Mouse (Mus musculus): Measurements from ENCODE around the gene Cfap157. TPM values are rescaled to one million over a fixed set of nuclear protein-coding genes. Genes with fewer than 3 reads are reported as not detected.

Gene Cfap157
- polyA plus RNA-seq, 1 experiment from 2014 or later, result 0.90 TPM

- Histone ChIP-seq H3K27me3 (ENCODE audit: low read depth, poor library complexity, severe bottlenecking) (peaks cover 32% of the 10 kb centered on the region), H3K4me1 (peaks cover 32% of the 10 kb centered on the region), H3K9me3 (replicated peaks) (no peaks in the 10 kb centered on the region), H3K36me3 (no peaks in the 10 kb centered on the region), H3K4me3 (peak overlapping the region; percentile 60), H3K27ac (replicated peaks) (no peak overlapping the region; the same call in 1 of the 2 replicates)
- no peak for DNase-seq (ENCODE audit: low spot score)
- 23% methylated on average over 22 of the region's 22 CpGs for WGBS
These were observed 8.0 kb downstream of the Cfap157 start for GRCm38 (mm10) chr2:32776192-32776591.

DNA sequence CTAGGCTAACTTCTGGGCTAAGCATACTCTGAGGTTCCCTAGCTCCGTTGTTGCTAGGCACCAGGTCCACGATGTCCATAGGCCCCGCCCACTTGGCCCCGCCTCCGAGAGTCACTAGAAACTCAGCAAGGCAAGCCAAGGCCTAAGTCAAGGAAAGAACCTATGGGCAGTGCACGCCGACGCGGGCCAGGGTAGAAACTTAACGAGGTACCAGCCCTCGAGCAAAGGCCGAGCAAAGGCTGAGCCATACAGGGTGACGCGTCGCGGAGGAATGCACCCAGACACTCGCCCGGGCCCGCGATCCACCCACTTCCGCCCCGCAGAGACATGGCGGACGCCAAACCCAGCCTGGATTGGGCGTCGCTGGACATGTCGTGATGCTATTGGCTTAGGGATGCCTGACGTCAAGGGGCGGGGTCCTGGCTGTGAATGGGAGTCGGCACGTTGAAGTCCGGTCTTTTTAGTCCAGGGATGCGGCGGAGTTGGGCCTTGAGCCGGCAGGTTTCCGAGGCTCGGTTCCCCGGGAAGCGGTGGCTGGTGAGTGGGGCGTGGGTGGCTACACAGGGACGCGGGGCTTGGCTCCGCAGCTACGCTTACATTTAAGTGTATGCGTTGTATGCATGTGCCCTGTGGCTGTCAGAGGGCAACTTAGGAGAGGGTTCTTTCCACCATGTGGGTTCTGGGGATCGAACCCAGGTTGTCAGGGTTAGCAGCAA lies 8.7 kb downstream of the Cfap157 start, which contains the start of the genes Ttc16 and Ptrh1:
TSS of gene Ttc16 (minus strand) at position 275 of the 716 bp plus-strand sequence.
TSS of gene Ptrh1 (plus strand) at position 428 of the 716 bp plus-strand sequence.
- no peaks in the 10 kb centered on the region for H3K36me3 ChIP-seq
- peaks cover 32% of the 10 kb centered on the region for H3K27me3 ChIP-seq (ENCODE audit: low read depth, poor library complexity, severe bottlenecking)
- peak; percentile 98 for DNase-seq (ENCODE audit: low spot score)
- H3K9me3 ChIP-seq (replicated peaks), result no peaks in the 10 kb centered on the region
- H3K27ac ChIP-seq (replicated peaks), result peak within 1 kb of the TSS; percentile 73
- H3K4me1 ChIP-seq, result peaks cover 29% of the 10 kb centered on the region
- WGBS, result under 1% methylated on average over 46 of the region's 46 CpGs
- peak within 1 kb of the TSS; percentile 60 for H3K4me3 ChIP-seq

- H3K4me3 ChIP-seq, result no peak overlapping the region
- DNase-seq (ENCODE audit: low spot score), result no peak
- H3K27me3 ChIP-seq (ENCODE audit: low read depth, poor library complexity, severe bottlenecking), result peaks cover 32% of the 10 kb centered on the region
- 91% methylated on average over 8 of the region's 8 CpGs for whole genome bisulfite sequencing
- no peak overlapping the region for H3K27ac ChIP-seq (replicated peaks)
- peaks cover 54% of the 10 kb centered on the region for H3K4me1 ChIP-seq
- no peaks in the 10 kb centered on the region for H3K9me3 ChIP-seq (replicated peaks)
- no peaks in the 10 kb centered on the region for H3K36me3 ChIP-seq
These were observed 11.5 kb downstream of the Cfap157 start for GRCm38 (mm10) chr2:32772626-32773279.

- 31% methylated on average over 12 of the region's 12 CpGs for WGBS
- H3K9me3 ChIP-seq (replicated peaks), result no peaks in the 10 kb centered on the region
- DNase-seq (ENCODE audit: low spot score), result peak; percentile 30
- peaks cover 31% of the 10 kb centered on the region for H3K27me3 ChIP-seq (ENCODE audit: low read depth, poor library complexity, severe bottlenecking)
- H3K4me3 ChIP-seq, result no peak overlapping the region
- no peaks in the 10 kb centered on the region for H3K36me3 ChIP-seq
- peaks cover 63% of the 10 kb centered on the region for H3K4me1 ChIP-seq
- H3K27ac ChIP-seq (replicated peaks), result no peak overlapping the region
These were observed 12.3 kb downstream of the Cfap157 start for GRCm38 (mm10) chr2:32771886-32772285.

GRCm38 (mm10) chr2:32769327-32770085 lies 14.7 kb downstream of the Cfap157 start:
- Histone ChIP-seq H3K4me3 (no peak overlapping the region), H3K4me1 (peaks cover 48% of the 10 kb centered on the region), H3K9me3 (replicated peaks) (no peaks in the 10 kb centered on the region), H3K27ac (replicated peaks) (peak overlapping the region; percentile 46; the same call in 1 of the 2 replicates), H3K36me3 (no peaks in the 10 kb centered on the region), H3K27me3 (ENCODE audit: low read depth, poor library complexity, severe bottlenecking) (peaks cover 26% of the 10 kb centered on the region; the same call in 1 of the 2 replicates)
- WGBS, result 54% methylated on average over 5 of the region's 5 CpGs
- peak; percentile 33 for DNase-seq (ENCODE audit: low spot score)

DNA sequence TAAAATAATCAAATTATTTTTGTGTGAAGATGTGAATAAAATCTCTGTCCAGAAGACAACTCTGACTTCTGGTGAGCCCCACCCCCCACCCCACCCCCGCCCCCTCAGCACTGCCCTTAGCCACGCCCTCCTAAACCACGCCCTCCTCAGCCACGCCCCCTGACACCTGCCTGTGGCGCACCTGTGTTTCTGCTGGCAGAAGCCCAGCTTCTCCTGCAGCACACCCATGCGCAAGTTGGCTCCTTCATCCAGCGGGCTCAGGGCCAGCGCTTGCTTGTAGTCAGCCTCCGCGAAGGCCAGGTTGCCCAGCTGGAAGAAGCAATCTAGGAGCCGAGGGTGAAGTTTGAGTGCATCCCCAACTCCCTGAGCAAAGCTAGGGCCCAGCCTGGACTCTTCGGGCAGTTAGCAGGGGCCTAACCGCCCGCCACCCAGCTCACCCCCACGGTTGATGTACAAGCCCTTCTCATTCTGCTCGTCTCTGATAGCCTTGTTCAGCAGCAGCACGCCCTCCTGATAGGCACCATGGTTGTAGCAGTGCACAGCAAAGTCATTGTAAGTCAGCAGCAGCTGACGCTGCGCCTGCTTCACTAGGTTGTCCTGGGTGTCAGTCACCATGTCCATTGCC lies 15.5 kb downstream of the Cfap157 start:
- Histone ChIP-seq H3K4me1 (peaks cover 48% of the 10 kb centered on the region), H3K9me3 (replicated peaks) (no peaks in the 10 kb centered on the region), H3K27ac (replicated peaks) (0 out of 2 replicates have a peak overlapping the region, but pooled peaks have one; percentile 38), H3K36me3 (no peaks in the 10 kb centered on the region), H3K27me3 (ENCODE audit: low read depth, poor library complexity, severe bottlenecking) (peaks cover 23% of the 10 kb centered on the region; the same call in 1 of the 2 replicates), H3K4me3 (no peak overlapping the region)
- WGBS, result 50% methylated on average over 19 of the region's 19 CpGs
- no peak for DNase-seq (ENCODE audit: low spot score)

GRCm38 (mm10) chr2:32767241-32767640 lies 17.0 kb downstream of the Cfap157 start:
- DNase-seq (ENCODE audit: low spot score), result no peak
- 79% methylated on average over 12 of the region's 12 CpGs for WGBS
- Histone ChIP-seq H3K27ac (replicated peaks) (no peak overlapping the region; the same call in 1 of the 2 replicates), H3K9me3 (replicated peaks) (no peaks in the 10 kb centered on the region), H3K27me3 (ENCODE audit: low read depth, poor library complexity, severe bottlenecking) (0 out of 2 replicates have a peak, but pooled peaks cover 18% of the 10 kb centered on the region), H3K36me3 (peaks cover 11% of the 10 kb centered on the region), H3K4me1 (peaks cover 47% of the 10 kb centered on the region), H3K4me3 (no peak overlapping the region)

DNA sequence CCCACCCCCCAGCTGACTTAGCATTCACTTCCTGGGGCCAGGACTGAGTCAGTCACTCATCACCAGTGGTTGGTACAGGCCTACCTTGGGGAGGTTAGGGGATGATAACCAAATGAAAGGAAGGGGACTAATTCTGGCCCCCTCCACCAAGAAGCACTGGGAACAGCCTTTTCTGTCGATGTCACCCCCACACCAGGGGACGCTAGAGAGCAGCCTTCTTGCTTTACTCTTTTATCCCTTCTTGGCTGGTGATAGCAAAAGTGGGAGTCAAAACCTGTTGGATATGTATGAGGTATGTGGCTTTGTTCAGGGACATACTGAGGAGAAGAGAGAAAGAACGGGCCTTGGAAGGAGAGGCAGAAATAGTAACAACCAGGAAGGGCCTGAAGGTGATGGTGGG lies 20.9 kb downstream of the Cfap157 start:
- no peak overlapping the region for H3K4me3 ChIP-seq
- no peak for DNase-seq (ENCODE audit: low spot score)
- 85% methylated on average over 3 of the region's 3 CpGs for WGBS
- no peak overlapping the region for H3K27ac ChIP-seq (replicated peaks)
- H3K4me1 ChIP-seq, result peaks cover 22% of the 10 kb centered on the region
- H3K27me3 ChIP-seq (ENCODE audit: low read depth, poor library complexity, severe bottlenecking), result 0 out of 2 replicates have a peak, but pooled peaks cover 10% of the 10 kb centered on the region
- H3K36me3 ChIP-seq, result peaks cover 39% of the 10 kb centered on the region
- H3K9me3 ChIP-seq (replicated peaks), result no peaks in the 10 kb centered on the region

DNA sequence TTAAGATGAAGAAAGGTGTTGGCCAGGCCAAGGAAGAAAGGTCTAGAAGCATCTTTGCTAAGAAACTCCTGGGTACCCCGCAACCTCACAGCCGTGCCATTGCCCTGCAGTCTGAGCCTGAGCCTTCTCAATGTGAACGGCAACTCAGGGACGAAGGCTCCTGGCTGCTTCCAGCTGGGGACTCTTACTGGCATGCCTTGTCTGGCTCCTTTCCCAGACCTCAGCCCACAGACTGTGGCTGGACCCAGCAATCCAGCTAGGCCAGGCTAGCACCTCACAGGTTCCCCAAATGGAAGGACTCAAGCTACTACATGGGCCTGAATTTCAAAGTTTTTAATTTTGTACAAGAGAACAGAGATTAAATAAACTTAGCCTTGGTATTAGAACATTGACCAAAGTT lies 22.4 kb downstream of the Cfap157 start:
- 0 out of 2 replicates have a peak, but pooled peaks cover 3% of the 10 kb centered on the region for H3K27me3 ChIP-seq (ENCODE audit: low read depth, poor library complexity, severe bottlenecking)
- peaks cover 22% of the 10 kb centered on the region for H3K4me1 ChIP-seq
- no peak overlapping the region for H3K27ac ChIP-seq (replicated peaks)
- DNase-seq (ENCODE audit: low spot score), result no peak
- H3K4me3 ChIP-seq, result no peak overlapping the region
- no peaks in the 10 kb centered on the region for H3K9me3 ChIP-seq (replicated peaks)
- H3K36me3 ChIP-seq, result peaks cover 39% of the 10 kb centered on the region
- WGBS, result 86% methylated on average over 4 of the region's 4 CpGs

DNA sequence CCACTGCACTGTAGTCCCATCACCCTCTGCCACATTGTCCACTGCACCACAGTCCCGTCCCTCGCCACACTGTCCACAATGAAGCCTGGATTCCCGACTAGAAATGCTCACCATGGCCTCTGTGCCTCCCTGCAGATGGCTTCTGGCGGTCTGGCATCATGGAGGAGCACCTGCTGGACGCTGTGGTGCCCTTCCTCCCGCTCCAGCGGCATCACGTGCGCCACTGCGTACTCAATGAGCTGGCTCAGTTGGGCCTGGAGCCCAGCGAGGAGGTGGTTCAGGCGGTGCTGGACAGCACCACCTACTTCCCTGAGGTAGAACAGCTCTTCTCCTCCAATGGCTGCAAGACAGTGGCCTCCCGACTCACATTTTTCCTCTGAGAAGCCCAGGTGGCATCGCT lies 22.9 kb downstream of the Cfap157 start:
- Histone ChIP-seq H3K9me3 (replicated peaks) (no peaks in the 10 kb centered on the region), H3K27ac (replicated peaks) (no peak overlapping the region), H3K4me1 (peaks cover 22% of the 10 kb centered on the region), H3K36me3 (peaks cover 39% of the 10 kb centered on the region), H3K4me3 (no peak overlapping the region), H3K27me3 (ENCODE audit: low read depth, poor library complexity, severe bottlenecking) (no peaks in the 10 kb centered on the region)
- WGBS, result 88% methylated on average over 14 of the region's 14 CpGs
- no peak for DNase-seq (ENCODE audit: low spot score)

- no peak for DNase-seq (ENCODE audit: low spot score)
- H3K27ac ChIP-seq (replicated peaks), result no peak overlapping the region
- H3K27me3 ChIP-seq (ENCODE audit: low read depth, poor library complexity, severe bottlenecking), result peaks cover 19% of the 10 kb centered on the region
- no peaks in the 10 kb centered on the region for H3K9me3 ChIP-seq (replicated peaks)
- WGBS, result 87% methylated on average over 2 of the region's 2 CpGs
- peaks cover 50% of the 10 kb centered on the region for H3K36me3 ChIP-seq
- H3K4me3 ChIP-seq, result 0 out of 2 replicates have a peak overlapping the region, but pooled peaks have one; percentile 4
- peaks cover 22% of the 10 kb centered on the region for H3K4me1 ChIP-seq
These were observed 25.2 kb downstream of the Cfap157 start for GRCm38 (mm10) chr2:32759001-32759400.

GRCm38 (mm10) chr2:32758503-32758902 lies 25.7 kb downstream of the Cfap157 start:
- Histone ChIP-seq H3K27ac (replicated peaks) (no peak overlapping the region), H3K9me3 (replicated peaks) (no peaks in the 10 kb centered on the region), H3K36me3 (peaks cover 53% of the 10 kb centered on the region), H3K27me3 (ENCODE audit: low read depth, poor library complexity, severe bottlenecking) (peaks cover 23% of the 10 kb centered on the region), H3K4me3 (peak overlapping the region; percentile 4; the same call in 1 of the 2 replicates), H3K4me1 (peaks cover 22% of the 10 kb centered on the region)
- 83% methylated on average over 8 of the region's 8 CpGs for WGBS
- no peak for DNase-seq (ENCODE audit: low spot score)
